Mouse (Mus musculus): Measurements from ENCODE around the gene Mfng. TPM values are rescaled to one million over a fixed set of nuclear protein-coding genes. Genes with fewer than 3 reads are reported as not detected.

The Mfng gene
- total RNA-seq (2021), result 1 to 10 TPM; 6.0 to 6.1 TPM

DNA sequence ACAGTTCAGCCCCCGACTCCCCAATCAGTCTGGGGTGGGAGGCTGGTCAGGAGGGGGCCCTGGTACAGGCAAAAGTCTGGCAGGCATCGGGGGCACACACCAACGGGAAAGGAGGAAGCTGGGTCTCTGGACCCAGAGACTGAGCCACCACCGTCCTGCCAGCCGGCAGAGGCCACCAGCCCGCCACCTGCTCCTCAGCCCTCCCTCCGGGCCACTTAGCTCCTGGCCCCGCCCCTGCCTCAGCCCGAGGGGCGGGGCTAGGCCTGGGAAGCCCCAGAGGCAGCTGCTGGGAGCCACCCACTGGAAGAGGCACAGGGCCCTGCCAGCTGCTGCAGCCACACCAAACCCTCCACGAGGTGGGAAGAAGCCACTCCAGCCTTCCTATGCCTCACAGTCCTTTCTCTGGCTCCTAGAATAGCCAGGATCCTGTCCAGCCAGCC is at the start of gene Mfng:
Gene Mfng, minus strand, starts transcription at position 186 of the 440 bp plus-strand sequence.
- intact Hi-C loops (cut with DNase I), result no loop called here
- DNase-seq (ENCODE audit: low spot score in 2 of 2), result peak; percentile 30 to 46

DNA sequence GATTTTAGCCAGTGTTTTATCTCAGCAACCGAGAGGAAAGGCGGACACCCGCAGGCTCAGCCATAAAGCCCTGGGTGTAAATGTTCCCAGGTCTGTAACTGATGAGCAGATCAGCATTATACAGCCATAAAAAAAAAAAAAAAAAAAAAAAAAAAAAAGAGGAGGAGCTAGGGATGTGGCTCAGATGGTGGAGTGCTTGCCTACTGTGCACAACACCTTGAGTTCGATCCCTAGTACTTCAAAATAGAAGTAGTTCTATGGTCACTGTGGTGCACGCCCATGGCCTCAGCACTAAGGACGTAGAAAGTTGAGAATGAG is 42.8 kb upstream of the Mfng start:
- intact Hi-C loops (cut with DNase I), result no loop called here
- DNase-seq (ENCODE audit: low spot score in 2 of 2), result no peak

GRCm38 (mm10) chr15:78815314-78816073 is 42.2 kb upstream of the Mfng start:
- intact Hi-C loops (cut with DNase I), result no loop called here
- peak in 1 of 2 experiments; percentile 32 for DNase-seq (ENCODE audit: low spot score in 2 of 2)

GRCm38 (mm10) chr15:78813603-78814002 is 40.3 kb upstream of the Mfng start:
- DNase-seq (ENCODE audit: low spot score in 2 of 2), result no peak
- intact Hi-C loops (cut with DNase I), result no loop called here

GRCm38 (mm10) chr15:78810146-78810545 is 36.9 kb upstream of the Mfng start:
- intact Hi-C loops (cut with DNase I), result no loop called here
- DNase-seq (ENCODE audit: low spot score in 2 of 2), result no peak

DNA sequence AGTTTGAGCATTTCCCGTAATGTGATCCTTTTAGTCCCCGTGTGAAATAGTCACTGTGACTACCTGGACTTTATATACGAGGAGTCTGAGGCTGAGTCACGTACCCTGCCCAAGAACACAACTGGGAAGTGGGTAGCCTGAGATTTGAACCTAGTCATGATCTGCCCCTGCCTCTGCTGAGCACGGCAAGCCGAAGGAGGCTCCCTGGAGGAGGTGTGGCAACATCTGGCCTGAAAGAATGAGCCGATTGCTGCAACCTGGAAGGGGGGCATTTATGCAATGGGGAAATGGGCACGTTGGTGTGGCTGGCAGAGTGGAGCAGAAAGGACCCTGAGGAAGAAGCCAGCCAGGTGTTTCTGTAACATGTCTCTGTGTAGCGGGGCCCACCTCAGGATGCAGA is 36.5 kb upstream of the Mfng start:
- intact Hi-C loops (cut with DNase I), result no loop called here
- no peak for DNase-seq (ENCODE audit: low spot score in 2 of 2)

- intact Hi-C loops (cut with DNase I), result no loop called here
- no peak for DNase-seq (ENCODE audit: low spot score in 2 of 2)
These were observed 35.7 kb upstream of the Mfng start for GRCm38 (mm10) chr15:78808980-78809379.

GRCm38 (mm10) chr15:78807141-78807540 is 33.9 kb upstream of the Mfng start:
- DNase-seq (ENCODE audit: low spot score in 2 of 2), result no peak

DNA sequence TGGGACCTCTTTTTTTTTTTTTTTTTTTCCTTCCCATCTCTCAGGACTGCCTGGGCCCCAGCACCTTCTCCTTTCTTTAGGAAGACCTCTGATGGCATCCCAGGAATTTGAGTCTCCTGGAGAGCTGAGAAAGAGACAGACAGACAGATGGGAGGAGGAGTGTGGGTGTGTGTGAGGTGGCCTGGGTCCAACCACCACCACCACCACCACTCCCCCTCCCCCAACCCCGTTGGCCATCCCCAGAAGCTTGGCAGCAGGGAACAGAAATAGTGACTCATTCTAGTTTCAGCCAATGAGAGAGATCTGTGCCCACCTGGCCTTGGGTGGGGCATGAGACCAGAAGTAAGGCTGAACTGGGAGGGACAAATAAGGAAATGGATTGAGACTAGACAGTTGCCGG is 33.3 kb upstream of the Mfng start:
- peak; percentile 16 to 64 for DNase-seq (ENCODE audit: low spot score in 2 of 2)

More at GRCm38 (mm10) chr15:78807141-78807540, 33.9 kb upstream of the Mfng start:
- intact Hi-C loops (cut with DNase I), result no loop called here

DNA sequence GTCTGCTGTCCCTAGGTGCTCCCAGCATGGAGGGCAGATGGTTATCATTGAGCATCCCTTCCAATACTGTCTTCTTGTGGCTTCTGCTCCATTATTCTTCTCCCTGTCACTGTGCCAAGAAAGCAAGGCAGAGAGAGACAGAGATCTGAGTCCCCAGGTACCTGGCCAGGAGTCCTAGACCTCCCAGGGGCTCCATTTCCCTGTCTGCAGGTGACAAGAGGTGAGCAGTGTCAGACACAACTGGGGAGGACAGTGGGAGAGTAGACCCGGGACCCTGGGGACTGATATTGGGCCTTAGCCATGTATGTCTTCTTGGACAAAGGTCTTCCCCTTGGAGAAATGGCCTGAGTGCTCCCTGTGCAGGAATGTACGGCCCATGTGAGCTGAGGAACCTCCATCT is 32.1 kb upstream of the Mfng start:
- DNase-seq (ENCODE audit: low spot score in 2 of 2), result no peak
- intact Hi-C loops (cut with DNase I), result no loop called here

More for the DNA sequence above, 33.3 kb upstream of the Mfng start:
- intact Hi-C loops (cut with DNase I), result no loop called here

GRCm38 (mm10) chr15:78804326-78804725 is 31.1 kb upstream of the Mfng start:
- intact Hi-C loops (cut with DNase I), result no loop called here
- DNase-seq (ENCODE audit: low spot score in 2 of 2), result no peak

- intact Hi-C loops (cut with DNase I), result no loop called here
- no peak for DNase-seq (ENCODE audit: low spot score in 2 of 2)
These were observed 30.2 kb upstream of the Mfng start for GRCm38 (mm10) chr15:78803499-78803900.

DNA sequence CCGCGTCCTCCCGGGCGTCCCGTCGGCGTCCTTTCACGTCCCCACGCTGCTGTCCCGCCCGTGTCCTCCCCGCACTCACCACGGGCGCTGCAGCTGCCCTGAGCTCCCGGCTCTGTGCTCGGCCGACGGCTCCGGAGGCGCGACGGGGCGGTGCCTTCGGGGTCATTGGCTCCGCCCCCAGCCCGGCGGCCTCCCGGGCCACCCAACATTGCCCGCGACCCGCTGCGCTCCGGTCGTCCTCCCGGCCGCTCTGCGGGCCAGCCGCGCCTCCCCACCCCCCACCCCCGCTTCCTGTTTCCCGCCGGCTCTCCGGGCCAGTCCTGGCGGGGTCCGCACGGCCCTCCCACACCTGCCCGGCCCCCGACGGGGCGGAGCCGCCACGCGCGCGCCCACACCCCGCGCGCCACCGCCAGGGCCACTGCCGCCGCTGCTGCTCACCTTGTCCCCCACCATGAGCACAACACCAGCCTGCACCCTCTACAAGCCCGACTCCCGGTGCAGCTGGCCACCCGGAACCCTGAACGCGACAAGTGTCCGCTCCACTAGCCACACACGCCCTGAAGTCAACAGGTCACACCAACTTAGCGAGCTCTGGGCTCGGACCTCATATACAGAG is 29.6 kb upstream of the Mfng start, which contains the start of gene Card10:
Gene Card10, minus strand, starts transcription at position 267 of the 616 bp plus-strand sequence.
- intact Hi-C loops (cut with DNase I), result no loop called here
- DNase-seq (ENCODE audit: low spot score in 2 of 2), result no peak

GRCm38 (mm10) chr15:78801971-78802741 is 28.9 kb upstream of the Mfng start:
- no peak for DNase-seq (ENCODE audit: low spot score in 2 of 2)
- intact Hi-C loops (cut with DNase I), result no loop called here

- no peak for DNase-seq (ENCODE audit: low spot score in 2 of 2)
- intact Hi-C loops (cut with DNase I), result no loop called here
These were observed 28.3 kb upstream of the Mfng start for GRCm38 (mm10) chr15:78801571-78801970.

DNA sequence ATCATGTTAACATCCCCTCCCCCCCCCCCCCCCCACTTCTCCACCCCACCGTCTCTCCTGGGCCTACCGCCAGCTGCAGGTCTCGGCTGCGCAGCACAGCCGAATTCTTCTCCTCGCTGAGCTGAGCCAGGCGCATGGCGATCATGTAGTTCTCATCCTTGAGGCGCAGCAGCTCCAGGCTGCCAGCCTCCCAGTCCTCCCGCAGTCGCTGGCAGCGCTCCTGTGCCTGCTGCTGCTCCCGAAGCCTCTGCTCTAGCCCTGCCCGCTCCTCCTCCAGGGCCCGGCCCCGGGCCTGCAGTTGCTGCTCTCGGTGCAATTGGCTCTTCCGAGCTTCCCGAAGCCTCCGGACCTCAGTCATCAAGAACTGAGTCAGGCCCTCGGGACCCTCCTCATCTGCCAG is 25.8 kb upstream of the Mfng start:
- intact Hi-C loops (cut with DNase I), result no loop called here
- DNase-seq (ENCODE audit: low spot score in 2 of 2), result peak in 1 of 2 experiments; percentile 53

DNA sequence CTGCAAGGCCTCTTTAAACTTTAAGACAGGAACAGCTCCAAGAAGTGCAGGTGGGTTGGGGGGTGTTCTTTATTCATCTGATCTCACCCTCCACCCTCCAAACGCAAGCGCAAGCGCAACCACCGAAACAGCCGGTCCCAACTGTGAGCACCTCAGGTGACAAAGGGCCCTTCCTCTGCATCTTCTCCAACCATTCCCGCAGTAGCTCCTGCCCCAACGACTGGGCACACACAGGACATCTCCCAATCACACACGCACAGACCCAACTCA is 23.7 kb upstream of the Mfng start:
- intact Hi-C loops (cut with DNase I), result no loop called here
- DNase-seq (ENCODE audit: low spot score in 2 of 2), result no peak

DNA sequence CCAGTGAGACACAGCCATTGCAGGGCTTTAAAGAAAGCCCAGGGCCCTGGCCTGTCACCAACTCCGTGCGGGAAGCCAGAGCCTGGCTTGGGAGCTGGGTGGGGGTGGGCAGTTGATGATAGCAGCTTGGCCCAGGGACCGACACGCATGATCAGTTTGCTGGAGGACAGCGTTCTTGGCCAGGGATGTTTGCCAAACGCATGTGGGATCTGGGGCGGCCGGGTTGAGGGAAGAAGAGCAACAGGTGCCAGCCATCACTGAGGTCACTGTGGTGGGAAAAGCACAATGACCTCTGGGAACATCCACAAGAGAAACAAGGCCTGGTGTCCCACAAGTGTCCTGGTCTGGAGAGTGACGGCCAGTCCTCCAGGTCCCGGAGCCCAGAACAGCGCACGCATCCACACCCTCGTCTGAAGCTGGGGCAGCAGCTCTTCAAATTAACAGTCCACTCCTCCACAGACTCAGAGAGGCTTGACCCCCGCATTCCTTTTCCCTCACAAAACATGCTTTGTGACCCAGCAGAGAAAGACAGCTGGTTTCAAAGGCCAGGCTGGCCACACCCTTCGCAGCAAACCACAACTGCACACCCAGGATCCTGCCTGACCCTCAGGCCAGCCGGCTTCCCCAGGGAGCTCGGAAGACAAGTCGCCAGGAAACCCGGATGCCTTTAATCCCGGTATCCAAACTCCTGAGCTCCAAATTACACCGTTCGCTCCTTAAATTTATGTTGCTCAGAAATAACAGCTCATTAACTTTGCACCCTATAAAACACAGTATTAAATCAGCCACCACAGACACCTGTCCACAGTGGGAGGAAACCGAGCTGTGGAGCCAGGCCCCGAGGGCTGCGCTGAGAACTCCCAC is 23.2 kb upstream of the Mfng start:
- DNase-seq (ENCODE audit: low spot score in 2 of 2), result no peak
- intact Hi-C loops (cut with DNase I), result no loop called here

DNA sequence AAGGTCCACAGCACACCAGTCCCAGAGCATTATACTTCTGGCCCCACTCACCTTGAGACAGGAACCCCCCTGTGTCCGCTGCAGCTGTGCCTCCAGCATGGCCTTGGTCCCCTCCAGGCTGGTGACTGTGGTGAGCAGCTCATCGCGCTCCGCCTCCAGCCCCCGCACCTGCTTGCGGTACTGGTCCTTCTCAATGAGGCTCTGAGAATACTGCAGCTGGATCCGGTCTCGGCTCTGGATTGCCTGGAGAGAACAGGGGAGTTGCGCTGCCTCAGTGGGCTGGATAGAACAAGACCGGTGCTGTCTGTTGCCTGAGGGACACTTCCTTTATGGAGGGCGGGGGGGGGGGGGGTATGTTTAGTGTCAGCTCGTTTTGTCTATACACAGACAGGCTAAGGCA is 17.7 kb upstream of the Mfng start:
- intact Hi-C loops (cut with DNase I), result no loop called here
- DNase-seq (ENCODE audit: low spot score in 2 of 2), result no peak

DNA sequence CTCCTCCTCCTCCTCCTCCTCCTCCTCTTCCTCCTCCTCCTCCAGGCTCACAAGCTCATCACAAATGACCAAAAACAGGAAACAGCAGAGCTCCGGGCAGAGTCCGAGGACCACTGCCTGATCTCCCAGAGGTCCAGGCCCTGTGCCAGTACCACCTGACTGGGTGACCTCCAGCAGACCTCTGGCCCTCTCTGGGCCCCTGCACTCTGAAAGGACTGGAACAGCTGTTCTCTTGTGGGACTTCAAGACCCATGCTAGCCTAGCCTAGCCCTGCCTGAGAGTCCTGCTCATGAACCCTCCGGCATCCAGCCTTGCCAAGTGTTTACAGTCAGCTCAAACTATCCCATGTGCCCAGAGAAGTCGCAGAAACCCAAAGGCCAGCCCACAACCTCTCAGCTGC is 17.2 kb upstream of the Mfng start:
- intact Hi-C loops (cut with DNase I), result no loop called here
- DNase-seq (ENCODE audit: low spot score in 2 of 2), result no peak

Measured in left cerebral cortex, postnatal 25 days (tissue).